Mouse (Mus musculus): ENCODE data around the gene Sumo1.

- no peak for TF ChIP-seq CTCF (conservative IDR thresholded peaks at IDR 0.05; ENCODE audit: low read length)
- TF ChIP-seq NANOG (IDR thresholded peaks at IDR 0.05; ENCODE audit: borderline replicate concordance, low read length), result no peak
These were observed 90.4 kb downstream of the Sumo1 start for GRCm38 (mm10) chr1:59580131-59580751.

Data from E14TG2a.4 (cell line).